8 mouse cellular contexts compared by ENCODE assay signal in the genomic region with DNA sequence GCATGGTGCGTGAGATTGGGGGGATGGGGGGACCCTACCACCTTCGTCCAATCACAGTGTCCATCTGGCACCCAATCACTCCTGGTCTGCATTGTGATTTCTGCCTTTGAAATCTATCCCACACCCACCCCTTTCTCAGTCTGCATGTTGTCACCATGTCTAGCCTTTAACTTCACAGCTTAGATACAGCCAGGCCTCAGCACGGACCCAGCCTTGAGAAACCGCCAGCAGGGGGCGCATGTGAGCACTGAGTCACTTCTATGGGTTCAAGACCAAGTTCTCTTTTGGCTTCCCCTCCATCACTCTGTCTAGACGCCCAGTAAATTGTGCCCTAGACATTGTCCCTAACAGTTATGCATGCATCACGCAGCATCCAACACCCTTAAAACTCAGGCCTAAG. TPM values are rescaled to one million over a fixed set of nuclear protein-coding genes. Genes with fewer than 3 reads are reported as not detected.
A peak's percentile ranks its signal among the peaks of the same experiment; 100 is the strongest.
DNase-seq lines count a peak whose midpoint lies in the region; ATAC-seq lines count a peak whose summit lies in the region.

No protein-coding gene starts in this region.

- no peak for ATAC-seq in CD4-positive, CD25-positive, alpha-beta regulatory T cell, adult 4 months
- ATAC-seq in monocyte, adult 5-6 weeks (replicated peaks; ENCODE audit: insufficient number of reproducible peaks, low FRiP score, low TSS enrichment, poor library complexity, severe bottlenecking) = no peak

- DNase-seq in CD4-positive, CD25-positive, alpha-beta regulatory T cell, adult 2 months (ENCODE audit: low read depth, low spot score) = peak; percentile 88
- DNase-seq in monocyte, adult 2 months (ENCODE audit: low read depth in 1 of 2, low spot score in 2 of 2) = peak; percentile 42 to 69
- peak; percentile 6 to 62 for DNase-seq in cerebellum, adult 18-20 months
- peak; percentile 79 for DNase-seq in gastrocnemius, postnatal 10 days
- DNase-seq in lung, adult 18-20 months = peak; percentile 50 to 67
- DNase-seq in spleen, postnatal 14 days (ENCODE audit: low spot score in 2 of 2) = peak; percentile 44 to 72

RNA-seq across cellular contexts. Expression of a gene that starts 8.3 kb away (rescaled TPM):
- not detected for polyA plus RNA-seq in CD4-positive, CD25-positive, alpha-beta regulatory T cell, adult 4 months (2017; shearing (Covaris generic))
- total RNA-seq in monocyte, adult 5-6 weeks (2017) = 0.53 to 1.2 TPM (median 0.87 TPM) in 3 replicates
- total RNA-seq in gastrocnemius, postnatal 10 days (2021) = 10 to 100 TPM; 14.4 to 14.7 TPM

RNA-seq across cellular contexts. Expression of a gene that starts 10.0 kb away (rescaled TPM):
- not detected for polyA plus RNA-seq in CD4-positive, CD25-positive, alpha-beta regulatory T cell, adult 4 months (2017; shearing (Covaris generic))
- total RNA-seq in monocyte, adult 5-6 weeks (2017) = not detected in 3 replicates
- 1 to 10 TPM; 1.4 to 3.1 TPM for total RNA-seq in gastrocnemius, postnatal 10 days (2021)

RNA-seq across cellular contexts. Expression of a gene that starts 14.4 kb away (rescaled TPM):
- not detected for polyA plus RNA-seq in CD4-positive, CD25-positive, alpha-beta regulatory T cell, adult 4 months (2017; shearing (Covaris generic))
- total RNA-seq in monocyte, adult 5-6 weeks (2017) = not detected in 3 replicates
- total RNA-seq in gastrocnemius, postnatal 10 days (2021) = 10 to 100 TPM; 19.2 to 19.9 TPM

RNA-seq across cellular contexts. Expression of a gene that starts 22.2 kb away (rescaled TPM):
- polyA plus RNA-seq in CD4-positive, CD25-positive, alpha-beta regulatory T cell, adult 4 months (2017; shearing (Covaris generic)) = not detected
- total RNA-seq in monocyte, adult 5-6 weeks (2017) = not detected in 3 replicates
- total RNA-seq in gastrocnemius, postnatal 10 days (2021) = 100 to 1,000 TPM in 1 of 2 experiments, 10 to 100 TPM in 1; 75.2 to 106 TPM

RNA-seq across cellular contexts. Expression of a gene that starts 30.5 kb away (rescaled TPM):
- 10 to 100 TPM; 30.3 to 43.4 TPM for polyA plus RNA-seq in CD4-positive, CD25-positive, alpha-beta regulatory T cell, adult 4 months (2017; shearing (Covaris generic))
- total RNA-seq in monocyte, adult 5-6 weeks (2017) = 0.39 to 0.43 TPM in 2 of 3 replicates, not detected in the other
- 1 to 10 TPM; 5.0 to 5.3 TPM for total RNA-seq in gastrocnemius, postnatal 10 days (2021)

Comparison
In these comparisons a context has a peak if more than half of its experiments do, and no peak if none do; other contexts are left out.
1. DNase-seq: peak in every context shown above with its lines; median percentile 88 in CD4-positive, CD25-positive, alpha-beta regulatory T cell, adult 2 months; 79 in gastrocnemius, postnatal 10 days; 58 in lung, adult 18-20 months; 58 in spleen, postnatal 14 days; 56 in monocyte, adult 2 months; 34 in cerebellum, adult 18-20 months.
2. RNA of a gene that starts 14.4 kb away (total RNA-seq): 19.2 to 19.9 TPM in gastrocnemius, postnatal 10 days; not detected in monocyte, adult 5-6 weeks; every median in the first group is over 10 times any median in the second.